Mouse (Mus musculus) cerebellum, adult 11 months (tissue): Measurements from ENCODE around the gene Atp2b2.
A peak's percentile ranks its signal among the peaks of the same experiment; 100 is the strongest.

Experiments
- DNase-seq: peaks from one replicate; pipeline ENCODE4 v3.0.0; 2022

Atp2b2 gene

DNA sequence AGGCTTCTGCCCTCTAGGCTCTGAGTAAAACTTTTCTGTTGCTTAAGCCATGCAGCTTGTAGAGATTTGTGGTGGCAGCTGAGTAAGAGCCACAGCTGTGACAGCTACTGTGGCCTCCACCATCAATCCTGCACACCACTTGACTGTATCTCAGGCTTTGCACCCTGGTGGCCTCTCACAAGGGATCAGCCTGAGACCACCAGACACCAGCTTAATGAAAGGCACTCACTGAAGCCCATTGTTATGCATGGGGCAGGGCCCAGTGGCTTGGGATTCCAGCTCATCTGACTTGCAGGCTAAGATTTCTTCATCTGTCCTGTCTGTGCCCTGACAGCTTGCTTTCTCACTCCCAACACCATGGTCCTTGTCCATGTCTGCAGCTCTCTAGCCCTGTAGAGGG is 155.5 kb downstream of the Atp2b2 start:
- DNase-seq: no peak

DNA sequence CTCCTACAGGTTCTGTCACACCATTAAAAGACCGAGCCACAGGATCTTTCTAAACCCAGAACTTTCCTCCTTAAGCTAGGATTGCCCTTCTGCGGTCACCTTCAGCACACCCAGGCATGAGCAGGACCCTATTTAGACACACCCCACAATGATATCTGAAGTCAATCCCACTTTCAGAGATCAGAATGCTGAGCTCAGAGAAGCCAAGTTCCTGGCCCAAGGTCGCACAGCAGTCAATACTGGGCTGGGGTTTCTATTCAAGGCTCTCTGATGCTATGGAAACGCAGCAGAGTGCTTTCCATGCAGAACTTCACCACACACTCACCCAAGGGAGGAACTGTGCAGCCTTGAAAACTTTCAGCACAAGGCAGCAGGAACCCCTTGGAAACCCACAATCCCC is 157.6 kb downstream of the Atp2b2 start:
- DNase-seq: no peak

DNA sequence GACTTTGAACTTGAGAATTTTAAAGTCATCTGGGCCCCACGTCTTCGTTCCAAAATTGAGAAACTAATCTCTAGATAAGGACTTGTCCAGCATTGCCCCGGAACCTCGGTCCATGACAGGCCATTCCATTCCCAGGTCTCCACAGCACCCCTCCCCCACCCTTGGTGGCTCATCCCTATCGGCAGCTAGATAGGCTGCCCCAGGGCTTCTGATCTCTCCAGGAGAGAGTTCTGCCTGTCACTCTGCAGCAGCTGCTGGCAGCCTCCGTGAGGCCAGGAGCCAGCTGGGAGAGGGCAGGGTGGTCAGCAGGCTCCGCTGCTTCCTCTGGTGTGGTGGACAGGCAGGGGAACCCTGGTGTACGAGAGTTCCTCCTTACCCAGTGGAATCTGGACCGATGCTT is 159.2 kb downstream of the Atp2b2 start:
- peak; percentile 42 for DNase-seq

DNA sequence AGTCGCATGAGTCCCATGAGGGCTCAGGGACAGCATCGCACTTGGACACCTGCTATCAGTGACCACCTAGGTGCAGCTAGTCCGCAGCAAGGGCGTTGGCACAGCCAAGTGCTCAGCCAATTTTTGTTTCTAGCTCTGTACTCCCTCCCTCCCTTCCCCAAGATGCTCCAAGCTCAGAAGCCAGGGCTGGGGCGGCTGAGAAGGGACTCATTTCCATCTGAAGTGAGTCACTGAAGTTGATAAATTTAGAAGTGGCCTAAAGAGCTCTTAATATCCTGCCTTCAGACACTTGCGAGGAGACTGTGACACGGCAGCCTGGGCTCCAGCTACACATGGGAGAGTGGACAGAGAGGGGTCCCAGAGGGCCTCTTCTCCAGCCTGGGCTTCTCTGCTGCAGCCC is 160.0 kb downstream of the Atp2b2 start:
- DNase-seq: no peak

DNA sequence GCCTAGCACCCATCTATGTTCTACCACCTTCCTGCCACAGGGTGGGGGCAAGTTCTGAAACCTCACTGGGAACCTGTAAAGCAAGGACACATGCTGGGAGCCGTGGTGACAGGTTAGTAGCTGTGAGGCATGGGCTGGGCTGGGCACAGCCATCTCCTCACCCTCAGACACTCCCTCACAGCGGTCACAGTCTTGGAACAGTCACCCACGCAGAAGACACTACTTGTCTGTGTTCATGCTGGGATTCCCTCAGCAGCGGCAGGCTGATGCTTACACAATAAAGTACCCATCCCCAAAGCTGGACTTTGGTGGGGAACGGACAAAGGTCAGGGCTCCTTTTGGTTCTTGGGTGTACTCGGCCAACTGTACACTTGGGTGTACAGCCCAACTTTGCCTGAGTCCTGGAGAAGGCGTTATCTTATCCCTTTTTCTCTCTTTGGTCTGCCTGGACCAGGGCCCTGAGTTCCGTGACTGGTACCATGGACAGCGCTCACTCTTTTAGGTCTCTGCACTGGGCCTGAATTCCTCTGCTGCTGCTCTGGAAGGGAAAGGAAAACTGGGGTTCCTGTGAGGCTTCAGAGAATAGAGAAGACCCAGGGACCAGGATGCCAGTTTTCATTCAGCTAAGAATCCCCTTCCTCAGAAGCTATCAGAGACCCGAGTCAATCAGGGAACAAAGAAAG is 160.7 kb downstream of the Atp2b2 start:
- DNase-seq: no peak

DNA sequence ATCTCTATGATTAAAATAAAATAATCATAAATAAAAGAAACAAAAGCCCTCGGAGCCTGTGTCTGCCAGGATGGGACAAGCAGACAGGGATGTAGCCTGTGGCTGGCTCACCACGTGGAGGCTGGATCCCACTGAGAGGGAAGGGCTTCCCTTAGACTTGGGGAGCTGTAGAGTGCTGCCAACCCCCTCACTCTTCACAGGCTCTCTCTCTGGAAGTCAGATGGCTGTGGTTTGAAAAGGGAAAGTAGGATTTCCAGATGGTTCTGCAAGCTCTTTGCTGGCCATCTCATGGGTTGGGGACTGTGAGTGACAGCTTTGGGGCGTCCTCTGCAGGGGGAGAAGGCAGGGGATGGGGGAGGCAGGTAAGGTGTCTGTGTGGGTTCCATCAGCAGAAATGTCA is 163.0 kb downstream of the Atp2b2 start:
- DNase-seq: no peak

DNA sequence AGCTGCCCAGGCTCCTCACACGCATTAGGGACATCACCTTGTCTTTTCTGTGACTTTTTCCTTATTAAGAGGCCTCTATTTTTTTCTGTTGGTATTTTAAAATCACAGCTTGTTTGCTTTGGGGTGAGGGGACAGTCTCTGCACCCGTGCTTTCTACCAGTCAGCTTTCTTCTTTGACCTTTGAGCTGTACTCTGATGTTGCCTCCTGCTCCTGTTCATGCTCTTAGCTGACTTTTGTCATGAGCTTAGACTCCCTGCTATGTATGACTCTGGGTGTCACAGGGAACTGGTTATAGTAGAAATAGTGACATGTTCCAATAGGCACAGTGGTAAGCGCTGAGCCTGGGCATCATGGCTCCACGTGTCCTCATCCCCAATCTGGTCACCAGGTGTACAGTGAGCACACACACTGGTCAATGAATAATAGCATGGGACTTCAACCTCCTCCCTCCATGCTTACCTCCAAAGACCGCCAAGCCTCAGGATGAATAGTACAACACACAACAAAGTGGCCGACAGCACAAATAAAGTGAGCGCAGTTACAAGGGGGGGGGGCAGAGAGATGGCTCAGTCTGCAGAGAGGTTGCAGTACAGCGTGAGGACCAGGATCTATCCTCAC is 163.8 kb downstream of the Atp2b2 start:
- no peak for DNase-seq

DNA sequence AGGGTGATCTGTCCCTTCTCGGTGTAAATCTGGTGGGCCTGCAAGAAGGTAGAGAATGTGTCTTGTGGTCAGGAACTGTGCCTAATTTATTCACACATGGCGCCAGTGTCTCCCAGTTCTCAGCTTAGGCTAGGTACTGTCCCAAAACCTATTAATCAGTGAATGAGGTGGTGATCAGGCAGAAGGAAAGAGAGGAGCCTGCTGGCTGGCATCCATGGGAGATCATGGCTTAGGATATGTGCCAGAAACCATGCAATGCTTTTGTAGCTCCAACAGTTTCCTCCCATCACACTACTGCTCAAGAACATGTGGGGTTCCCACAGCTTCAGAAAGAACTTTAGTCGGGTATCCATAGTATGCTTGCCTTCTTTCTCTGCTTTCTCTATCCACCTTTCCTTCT is 165.8 kb downstream of the Atp2b2 start:
- no peak for DNase-seq

DNA sequence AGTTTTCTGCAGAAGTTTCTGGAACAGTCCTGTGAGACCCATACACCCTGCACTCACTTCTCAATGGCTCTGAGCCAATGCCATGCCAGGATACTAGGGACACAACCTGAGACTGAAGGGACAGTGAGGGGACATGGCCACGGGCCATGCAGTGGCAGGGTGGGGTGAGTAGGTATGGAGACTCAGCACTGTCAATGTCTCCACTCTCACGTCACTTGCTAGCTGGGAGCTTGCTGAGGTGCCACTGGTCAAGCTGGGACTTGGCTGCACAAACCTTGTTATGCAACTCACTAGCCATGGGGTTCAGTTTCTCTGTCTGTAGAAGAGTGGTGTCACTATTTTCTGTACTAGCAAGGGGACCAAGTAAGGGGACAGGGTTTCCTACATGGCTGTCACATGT is 167.2 kb downstream of the Atp2b2 start:
- DNase-seq: peak; percentile 52

DNA sequence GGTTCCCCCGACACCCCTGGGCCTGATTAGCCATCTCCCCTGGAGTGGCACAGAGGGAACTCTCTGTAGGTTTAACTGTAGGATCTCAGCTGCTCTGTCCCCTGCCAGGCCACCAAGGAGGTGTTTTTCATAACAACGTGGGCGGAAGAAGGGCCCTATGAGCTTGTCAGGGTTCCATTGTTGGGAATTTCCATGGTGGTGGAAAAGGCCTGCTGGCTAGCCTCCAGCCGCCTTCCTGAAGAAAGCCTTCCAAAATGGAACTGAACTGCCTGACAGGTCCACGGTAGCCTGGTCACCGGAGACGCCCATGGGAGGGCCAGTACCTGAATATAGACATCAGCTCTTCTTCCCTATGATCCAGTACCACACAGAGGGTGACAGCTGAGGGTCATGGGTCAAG is 169.8 kb downstream of the Atp2b2 start:
- no peak for DNase-seq

DNA sequence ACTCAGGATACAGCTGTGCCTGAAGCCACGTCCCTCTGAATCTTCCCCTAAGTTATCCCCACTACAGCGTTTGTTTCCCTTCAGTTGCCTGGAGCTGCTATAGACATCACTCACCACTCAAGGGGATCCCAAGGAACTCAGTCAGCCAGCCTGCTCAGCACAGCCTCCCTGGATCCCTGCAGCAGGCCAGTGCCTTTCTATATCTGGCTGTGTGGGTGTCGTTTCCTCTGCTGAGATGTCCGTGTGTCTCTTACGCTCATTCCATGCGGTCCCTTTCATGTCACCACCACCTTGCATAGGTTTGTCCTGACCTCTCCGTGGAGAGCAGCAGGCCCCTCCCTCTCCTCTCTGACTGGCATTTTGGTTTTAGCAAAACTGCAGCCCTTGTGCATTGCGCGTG is 171.6 kb downstream of the Atp2b2 start:
- no peak for DNase-seq

DNA sequence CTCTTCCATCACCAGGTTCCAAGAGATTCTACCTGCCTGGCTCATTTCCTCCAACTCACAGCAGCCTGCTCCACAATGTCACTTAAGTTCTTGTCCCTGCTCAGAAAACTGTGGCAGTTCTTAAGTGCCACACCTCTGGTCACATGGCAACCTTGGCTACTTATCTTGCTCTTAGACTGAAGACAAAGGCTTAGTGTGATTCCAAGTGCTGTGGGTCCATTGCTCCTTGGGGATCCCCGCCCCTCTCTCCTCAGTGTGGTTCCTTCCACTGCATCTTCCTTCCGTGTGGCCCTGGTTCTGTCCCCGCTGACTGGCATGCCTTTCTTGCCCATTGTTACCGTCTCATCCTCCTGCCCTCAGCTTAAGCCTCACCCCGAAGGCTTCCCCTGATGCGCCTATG is 173.9 kb downstream of the Atp2b2 start:
- no peak for DNase-seq

DNA sequence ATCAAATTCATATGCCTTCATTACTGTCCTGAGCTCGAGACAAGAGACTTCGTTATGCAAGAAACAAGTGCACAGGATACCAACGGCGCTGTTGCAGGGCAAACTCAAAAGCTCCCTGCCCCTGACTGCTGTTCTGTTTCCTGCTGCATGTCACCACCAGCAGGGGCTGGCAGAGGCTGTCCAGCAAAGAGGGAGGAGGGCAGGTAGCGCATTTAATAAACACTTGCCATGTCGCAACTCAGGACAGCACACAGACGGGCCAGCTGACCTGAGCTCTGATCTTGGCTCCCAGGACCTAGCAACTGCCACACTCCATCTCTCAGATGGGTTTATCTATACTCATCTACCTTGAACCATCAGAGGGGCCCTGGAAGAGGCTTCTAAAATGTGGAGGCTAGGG is 176.7 kb downstream of the Atp2b2 start:
- DNase-seq: no peak

DNA sequence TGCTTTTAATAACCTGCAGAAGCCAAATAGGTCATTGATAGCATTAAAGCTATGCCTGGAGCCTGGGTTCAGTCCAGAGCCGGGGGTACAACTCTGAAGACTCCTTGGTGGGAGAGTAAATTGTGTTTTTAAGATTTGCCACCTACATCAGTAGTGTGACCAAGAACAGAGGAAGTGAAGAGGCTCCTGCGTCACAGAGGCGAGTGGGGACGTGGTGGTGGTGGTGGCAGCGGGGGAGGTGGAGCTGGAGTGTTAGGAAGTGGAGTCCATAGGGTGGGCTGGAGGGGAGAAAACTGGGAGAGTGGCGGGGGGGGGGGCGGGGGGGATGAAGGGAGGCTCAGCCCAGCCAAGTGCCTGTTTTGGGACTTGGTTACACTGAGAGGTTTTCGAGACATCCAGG is 177.6 kb downstream of the Atp2b2 start:
- no peak for DNase-seq

DNA sequence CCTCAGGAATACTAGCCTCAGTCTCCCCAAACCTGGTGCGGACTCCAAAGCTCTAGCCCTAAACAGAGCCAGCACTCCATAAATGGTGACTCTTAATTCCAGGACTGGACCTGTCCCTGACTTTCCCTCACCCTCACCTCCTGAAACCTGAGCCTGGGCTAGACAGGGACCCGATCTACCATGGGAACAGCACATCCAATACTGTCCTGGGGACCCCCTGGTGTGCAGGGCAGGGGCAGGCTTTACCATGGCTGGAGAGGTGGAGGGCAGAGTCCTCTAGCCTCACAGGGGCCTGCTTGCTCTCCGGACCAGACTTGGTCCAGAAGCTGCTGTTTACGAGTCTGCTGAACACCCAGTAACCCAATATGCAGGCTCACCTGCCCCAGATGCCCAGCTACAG is 179.5 kb downstream of the Atp2b2 start:
- DNase-seq: no peak

DNA sequence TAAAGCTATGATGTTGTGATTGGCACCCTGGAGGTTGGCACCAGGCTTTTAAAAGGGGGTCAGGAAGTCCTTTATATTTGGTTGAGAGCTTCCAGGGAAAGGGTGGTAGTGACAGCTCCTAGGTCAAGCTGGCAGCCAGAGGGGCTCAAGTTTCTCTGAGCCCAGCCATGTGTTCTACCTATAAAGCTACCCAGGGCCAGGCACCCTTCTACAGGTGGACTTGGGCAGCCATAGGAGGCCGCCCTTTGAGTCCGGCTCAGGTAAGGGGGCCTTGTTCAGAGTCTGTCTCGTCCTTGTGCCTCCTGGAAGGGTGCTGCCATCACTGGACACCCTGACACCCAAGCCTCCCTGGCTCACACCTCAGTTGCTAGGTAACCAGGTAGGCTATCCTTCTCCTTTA is 180.5 kb downstream of the Atp2b2 start:
- no peak for DNase-seq

DNA sequence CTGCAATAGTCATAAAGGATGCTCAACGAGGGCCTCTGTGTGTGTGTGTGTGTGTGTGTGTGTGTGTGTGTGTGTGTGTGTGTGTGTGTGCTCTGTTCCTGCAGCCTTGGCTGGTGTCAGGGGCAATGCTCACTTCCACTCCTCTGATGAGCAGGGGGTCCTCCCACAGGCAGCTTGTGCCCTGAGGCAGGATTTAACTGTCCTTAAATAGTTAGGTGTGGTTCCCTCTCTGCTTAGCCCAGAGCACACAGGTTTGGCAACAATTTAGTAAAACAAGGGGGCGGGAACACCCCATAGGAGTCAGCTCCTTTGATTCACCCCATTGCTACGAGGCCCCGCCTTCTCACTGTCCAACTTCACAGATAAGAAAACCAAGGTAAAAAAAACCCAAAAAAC is 181.0 kb downstream of the Atp2b2 start:
- DNase-seq: no peak

DNA sequence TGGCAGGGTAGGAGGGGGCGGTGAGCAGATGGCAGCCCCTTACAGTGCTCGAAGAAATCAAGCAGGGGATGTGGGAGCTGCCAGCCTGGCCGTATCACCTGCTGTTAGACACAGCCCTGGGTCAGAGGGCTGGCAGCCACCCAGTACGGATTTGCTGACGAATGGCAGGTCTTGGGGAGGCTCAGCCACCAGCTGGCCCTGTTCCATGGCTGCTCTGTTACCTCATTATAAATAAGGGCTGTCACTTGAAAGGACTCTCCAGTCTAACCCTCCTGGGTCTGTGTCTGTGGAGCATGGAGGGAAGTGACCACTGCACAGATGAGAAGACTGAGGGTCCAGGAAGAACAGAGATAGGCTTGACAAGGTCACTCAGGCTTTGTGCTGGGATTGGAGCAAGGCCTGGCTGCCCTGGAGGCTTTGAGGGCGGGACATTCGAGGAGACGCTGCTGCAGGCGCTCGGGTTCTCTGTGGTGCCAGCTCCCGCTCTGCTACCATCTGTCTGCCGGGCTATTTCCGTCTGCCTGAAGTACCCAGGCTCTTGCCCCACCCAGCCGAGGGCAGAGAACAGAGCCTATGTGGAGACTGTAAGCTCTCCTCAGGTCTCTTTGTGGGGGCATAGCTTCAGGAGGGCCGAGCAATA is 181.6 kb downstream of the Atp2b2 start:
- DNase-seq: peak; percentile 99

DNA sequence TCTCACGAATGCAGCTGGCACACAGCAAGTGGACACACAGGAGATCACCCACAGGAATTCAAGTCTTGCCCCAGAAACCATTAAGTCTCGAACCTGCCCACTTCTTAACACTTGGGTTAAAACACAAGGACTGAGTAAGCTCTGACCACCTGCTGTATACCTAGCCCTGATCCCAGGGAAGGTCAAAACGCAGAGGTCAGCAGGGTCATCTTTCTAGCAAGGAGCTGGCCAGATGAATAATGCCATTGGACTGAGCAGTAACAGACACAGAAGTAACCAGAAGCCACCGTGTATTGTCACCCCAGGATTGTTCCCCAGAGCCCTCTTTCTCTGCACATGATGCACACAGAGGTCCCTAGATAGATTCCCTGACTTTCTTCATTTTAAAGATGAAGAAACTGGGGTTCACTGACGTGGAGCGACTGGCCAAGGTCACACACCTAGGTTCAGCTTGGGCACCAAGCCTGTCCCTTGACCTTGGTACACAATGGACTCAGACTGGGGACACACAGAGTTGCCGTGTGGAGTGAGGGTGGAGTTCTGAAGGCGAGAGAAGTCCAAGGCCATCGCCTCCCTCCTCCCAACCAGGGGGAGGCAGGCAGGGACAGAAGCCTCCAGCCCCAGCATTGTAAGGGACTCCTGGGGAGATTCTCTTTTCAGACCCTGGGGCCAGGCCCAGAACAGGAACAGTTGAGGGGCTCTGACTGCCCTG is 182.2 kb downstream of the Atp2b2 start:
- no peak for DNase-seq

DNA sequence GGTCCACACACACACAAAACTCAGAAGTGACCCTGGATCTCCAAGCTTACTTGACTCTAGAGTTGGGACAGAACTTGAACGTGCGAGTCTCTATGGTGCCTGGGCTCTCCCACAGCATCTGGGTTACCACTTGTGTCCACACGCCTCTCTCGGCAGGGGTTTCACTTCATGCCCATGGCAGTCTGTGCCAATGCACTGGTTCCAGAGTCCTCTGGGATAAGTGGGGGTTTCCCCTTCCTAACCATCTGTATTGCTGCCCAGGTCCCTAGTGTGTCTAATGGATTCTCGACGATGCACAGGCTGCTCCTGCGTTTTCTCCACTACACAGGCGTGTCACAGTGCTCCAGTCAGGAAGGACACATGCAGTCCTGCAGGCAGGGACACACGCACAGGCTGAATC is 184.1 kb downstream of the Atp2b2 start:
- no peak for DNase-seq

DNA sequence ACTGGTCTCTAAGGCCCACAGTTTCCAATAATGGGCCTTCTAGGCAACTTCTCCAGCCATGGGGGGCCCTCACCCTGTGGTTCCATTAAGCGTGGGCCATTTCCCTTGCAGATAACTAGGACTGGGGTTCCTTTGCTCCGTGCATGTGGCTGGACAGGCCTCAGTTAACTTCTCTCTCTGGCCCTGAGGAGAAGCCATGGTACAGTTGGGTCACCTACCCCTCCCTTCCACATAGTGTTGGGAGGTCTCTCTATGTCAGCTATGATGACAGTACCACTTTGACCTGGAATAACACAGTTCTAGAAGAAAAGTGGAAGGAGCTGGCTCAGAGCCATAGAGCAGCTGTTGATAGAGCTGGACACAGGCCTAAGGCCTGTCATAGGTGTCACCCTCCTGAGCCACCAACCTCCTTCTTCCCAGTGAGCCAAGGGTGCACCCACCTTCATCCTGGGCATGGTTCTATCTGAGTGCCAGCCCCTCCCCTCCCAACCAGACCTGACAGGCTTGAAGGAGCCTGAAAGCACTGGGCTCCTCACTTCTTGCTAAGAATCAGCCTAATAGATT is 185.0 kb downstream of the Atp2b2 start:
- DNase-seq: peak; percentile 47

DNA sequence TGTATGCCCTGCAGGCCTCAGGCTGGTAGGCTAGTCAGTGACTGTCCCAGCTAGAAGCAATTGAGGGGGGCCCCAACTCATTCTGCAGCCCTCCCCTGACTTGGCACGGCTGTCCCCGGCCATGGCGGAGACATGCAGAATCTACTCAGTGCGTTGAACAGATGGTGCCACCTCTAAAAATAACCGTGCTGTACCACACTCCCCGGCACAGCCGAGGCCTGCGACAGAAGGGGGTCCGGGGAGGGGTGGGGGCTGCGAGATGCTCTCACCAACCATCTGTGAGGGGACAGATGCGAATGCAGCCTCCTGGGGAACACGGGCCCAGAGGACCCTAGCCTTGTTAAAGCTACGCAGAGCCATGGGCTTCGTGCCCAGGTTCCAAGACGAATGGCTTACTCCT is 185.6 kb downstream of the Atp2b2 start:
- peak; percentile 91 for DNase-seq

DNA sequence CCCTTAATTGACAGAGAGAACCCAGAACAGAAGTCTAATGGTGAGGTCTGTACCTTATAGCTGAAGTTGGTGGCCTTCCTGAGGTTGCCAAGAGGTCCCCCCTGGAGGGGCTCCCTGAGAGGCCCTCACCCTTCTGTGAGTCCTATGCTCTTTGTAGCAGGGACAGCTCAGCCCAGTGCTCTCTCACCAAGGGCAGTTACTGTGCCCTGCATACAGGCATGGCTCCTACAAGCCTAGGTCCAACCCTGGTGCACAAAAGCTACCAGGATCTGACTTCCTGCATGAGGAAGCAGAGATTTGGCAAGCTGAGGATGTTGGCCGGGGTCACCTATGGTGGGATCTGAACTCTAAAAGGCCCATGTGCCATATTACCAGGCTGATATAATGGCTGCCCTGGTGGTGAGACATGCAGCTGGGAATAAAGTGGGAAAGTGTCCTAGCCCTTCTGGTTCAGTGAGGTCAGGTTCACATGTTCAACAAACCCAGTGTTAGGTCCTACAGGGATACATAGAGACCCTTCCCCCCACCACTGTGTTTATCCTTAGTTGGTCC is 186.2 kb downstream of the Atp2b2 start:
- DNase-seq: peak; percentile 40
